Mouse (Mus musculus) spleen, postnatal 14 days (tissue): ENCODE results near the gene Proser3.

Source experiments
- DNase-seq, 2 experiments: peaks; one replicate each; pipeline ENCODE4 v3.0.0; 2021 to 2022; ENCODE audit warnings: low spot score in 2 of 2

Proser3 gene

DNA sequence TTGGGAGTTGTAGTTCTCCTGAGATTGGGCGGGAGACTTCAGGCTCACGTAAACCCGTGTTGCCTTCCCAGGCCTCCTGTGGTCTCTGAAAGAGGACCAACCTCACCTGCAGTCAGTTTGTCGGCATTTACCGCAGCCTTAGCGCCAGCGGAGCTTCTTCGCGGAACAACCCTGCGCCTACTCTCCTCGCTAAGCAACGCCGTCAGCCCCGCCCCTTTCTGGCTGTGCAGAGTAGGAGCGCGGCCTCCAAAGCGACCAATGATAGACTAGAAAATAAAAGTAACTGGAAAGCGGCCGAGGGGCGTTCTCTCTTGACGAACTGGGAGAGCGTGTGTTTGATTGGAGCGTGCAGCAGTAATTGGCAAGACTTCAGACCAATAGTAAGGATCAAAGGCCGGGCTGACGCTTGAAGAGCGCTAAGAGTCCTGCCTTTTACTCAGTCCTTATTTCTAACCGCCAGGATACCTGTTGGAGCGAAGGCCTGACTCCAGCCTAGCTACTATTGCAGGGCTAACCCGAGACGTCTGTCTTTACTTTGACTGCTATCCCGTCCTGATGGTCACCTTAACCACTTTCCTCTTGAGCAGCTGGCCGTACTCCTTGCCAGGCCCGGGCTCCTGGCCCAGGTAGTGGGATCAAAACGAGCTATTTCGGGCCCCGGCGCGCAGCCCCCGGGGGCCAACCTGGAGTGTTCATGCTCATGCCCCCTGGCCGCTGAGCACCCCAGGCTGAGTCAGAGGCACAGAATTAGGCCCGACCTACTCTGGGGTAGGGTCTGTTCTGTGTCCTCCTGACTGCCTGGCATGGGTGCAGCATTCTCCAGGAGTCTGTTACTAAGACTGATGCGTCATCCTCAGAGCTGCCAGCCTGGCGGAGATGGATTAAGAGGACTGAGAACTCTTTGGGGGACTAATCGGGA, at the start of gene Proser3, which contains the start of gene Hspb6:
Gene Proser3, minus strand, starts transcription at position 198 of the 919 bp plus-strand sequence.
Gene Hspb6, plus strand, starts transcription at position 77 of the 919 bp plus-strand sequence.
- peak; percentile 90 to 93 for DNase-seq

DNA sequence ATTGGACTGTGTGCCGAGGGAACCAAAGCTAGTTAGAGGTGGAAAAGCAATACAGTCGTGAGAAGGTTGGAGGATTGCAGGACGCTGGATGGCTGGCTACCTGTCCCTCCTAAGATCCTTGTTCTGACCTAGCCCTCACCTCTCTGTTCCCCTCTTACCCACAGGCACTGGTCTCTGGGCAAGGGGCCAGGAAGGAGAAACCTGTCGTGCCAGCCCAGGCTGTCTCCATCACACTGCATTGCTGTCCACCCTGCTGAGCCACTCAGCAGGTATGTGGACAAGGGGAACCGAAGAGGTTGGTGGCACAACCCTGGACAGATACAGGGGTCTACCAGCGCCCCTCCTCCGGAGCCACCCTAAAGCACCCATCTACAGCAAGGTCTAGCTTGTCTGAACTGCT, 48.6 kb upstream of the Proser3 start:
- no peak for DNase-seq

DNA sequence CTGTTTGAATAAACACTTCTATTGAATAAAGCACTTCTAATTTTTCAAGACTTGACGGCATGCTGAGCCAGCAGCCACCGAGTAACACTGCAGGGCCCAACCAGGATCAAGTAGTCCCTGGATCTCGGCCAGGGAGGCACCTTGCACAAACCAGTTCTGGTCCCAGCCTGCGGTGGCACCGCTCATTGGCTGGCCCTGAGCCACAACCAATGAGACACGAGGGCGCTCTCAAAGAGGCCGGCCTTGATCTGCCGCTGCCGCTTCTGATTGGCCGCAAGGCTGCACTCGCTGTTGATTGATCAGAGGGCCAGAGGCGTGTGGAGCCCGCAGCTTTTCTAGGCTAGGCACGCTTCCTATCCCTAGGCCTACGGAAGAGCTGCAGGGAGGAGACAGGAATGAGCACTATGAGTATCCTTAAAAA, 47.8 kb upstream of the Proser3 start:
- DNase-seq = peak; percentile 61 to 67

DNA sequence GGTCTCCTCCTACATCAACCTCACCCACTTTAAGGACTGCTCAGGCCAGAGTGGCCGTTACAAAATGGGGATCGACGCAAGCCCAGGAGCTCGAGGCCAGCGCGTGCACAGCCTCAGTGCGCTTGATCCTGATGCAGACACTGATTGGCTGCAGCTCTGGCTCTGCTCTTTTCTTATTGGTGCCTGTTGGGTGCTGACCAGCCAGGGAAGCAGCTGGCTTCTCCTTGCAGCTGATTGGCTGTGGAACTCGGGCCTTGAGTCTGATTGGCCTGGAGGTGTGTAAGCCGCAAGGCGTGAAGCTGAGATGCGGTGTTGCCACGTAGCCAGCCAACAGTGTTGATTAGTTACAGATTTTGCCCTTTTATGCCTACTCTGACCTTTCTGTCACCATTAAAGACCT, 46.7 kb upstream of the Proser3 start, which contains the start of gene Zbtb32:
Gene Zbtb32, minus strand, starts transcription at position 124 of the 400 bp plus-strand sequence.
- no peak for DNase-seq

DNA sequence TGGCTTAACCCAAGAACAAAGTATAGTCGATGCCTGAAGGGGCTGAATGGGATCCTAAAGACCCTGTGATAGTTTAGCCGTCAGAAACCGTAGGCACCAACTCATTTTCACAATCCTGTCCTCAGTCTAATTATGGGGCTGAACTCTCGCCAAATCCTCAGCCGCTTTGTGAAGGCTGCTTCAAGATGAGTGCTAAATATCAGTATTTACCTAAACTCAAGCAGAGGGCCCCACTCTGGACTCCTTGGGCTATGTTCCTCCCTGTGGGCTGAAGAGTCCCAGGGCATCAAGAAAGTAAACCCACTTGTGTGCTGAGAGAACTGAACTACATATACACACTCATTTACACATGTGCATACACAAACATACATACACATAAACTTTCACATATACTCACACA, 44.7 kb upstream of the Proser3 start:
- DNase-seq = no peak

DNA sequence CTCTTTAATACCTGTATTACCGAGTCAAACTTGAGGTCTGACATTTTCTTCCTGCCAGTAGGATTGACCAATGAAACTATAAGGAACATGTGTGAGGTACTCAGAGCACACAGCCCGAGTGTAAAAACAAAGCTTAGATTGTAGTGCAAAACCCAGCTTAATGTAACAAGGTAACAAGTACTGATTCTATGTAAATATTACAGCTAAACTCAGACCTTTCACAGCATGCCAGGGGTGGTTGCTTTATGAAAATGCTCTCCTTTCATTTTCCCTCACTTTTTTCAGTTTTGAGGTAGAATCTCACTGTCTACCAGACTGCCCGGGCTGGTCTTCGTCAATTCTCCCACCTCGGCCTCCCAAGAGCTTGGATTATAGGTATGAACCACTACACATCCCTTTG, 44.0 kb upstream of the Proser3 start:
- DNase-seq = no peak

DNA sequence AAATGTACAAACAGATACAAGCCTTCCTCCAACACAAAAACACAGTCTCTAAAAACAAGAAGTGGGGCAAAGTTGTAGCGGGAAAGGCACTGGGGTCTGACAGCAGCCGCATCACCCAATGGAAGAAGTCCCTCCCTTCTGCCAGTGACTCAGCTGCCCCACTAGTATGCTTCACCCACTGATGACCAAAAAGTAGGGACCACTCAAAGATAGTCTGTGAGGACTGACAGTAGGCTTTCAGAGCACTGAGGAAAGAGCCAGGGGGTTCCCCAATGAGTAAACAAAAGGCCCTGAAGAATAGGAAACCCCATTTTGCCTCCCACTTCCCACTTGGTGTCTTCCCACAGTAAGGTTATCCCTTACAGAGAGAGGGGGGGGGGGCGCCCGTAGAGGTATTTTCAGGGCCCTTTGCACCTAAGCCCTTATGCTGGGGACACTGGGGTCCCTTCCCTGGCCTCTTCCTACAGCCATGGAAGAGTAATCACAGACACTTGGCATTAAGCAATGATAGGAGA, 42.5 kb upstream of the Proser3 start:
- no peak for DNase-seq

DNA sequence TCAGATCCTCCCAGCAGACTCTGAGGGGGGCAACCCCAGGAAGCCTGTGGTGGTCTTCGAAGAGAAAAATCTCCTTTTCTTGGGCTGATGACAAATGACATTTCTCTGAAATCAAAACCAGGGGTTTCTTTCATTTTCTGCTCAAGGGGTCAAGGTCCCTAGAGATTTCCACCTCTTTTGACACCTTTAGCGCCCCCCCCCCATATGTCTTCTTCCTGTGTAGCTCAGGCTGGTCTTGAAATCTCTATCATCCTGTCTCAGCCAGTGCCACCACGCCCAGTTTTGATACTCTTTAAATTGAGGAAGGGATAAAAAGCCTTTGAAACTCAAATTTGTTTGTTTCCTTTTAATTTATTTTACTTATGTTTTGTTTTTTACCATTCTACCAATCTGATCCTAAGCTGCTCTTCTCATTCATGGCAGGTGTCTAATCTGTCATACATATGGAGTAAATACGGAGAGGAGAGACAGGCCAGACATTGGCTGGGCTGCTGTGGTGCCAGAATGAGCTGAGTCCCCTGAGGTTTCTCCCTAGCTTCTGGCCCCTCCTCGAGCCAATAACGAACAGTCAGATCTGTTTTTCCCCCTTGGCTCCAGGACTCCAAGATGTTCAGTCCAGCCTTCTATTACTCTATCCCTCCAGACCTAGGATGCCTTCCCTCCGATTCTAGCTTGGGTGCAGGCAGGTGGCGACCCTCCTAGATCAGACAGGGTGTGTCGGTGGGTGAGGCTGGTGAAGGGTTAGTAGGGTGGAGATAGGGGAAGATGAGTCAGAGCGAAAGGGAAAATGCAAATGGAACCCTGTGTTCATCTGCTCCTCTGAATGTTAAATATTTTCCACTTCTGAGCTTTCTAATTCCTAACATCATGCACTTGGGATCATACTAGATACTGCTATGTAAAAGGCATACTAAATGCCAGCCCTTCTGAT, 41.7 kb upstream of the Proser3 start:
- no peak for DNase-seq

DNA sequence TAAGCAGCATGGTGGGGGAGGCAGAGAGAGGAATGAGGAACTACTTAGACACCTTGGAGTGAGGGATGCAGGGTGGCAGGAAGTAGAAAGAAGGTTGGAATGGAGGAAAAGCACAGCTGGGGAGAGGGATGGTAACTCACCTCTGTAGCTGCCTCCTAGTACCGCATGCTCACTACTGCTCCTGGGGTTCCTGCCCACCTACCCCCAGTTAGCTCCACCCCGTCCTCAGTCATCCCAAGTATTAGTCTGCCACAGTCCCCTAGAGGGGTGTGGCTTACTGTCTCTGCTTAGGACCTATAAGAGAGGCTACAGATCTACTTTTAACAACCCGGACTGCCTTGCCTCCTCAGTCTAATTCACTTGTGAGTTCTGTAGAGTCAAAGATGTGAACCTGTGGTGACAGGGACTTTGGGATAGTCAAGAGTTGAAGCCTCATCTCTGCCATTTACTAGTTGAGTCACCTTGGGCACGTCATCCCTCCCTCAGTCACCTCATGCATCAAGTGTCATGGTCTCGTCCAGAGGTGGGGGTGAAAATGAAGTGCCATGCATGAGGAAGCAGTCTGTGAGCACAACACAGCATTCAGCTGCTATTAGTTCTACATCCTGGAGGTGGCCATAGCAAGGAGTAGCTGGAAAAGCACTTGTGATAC, 40.8 kb upstream of the Proser3 start:
- no peak for DNase-seq

DNA sequence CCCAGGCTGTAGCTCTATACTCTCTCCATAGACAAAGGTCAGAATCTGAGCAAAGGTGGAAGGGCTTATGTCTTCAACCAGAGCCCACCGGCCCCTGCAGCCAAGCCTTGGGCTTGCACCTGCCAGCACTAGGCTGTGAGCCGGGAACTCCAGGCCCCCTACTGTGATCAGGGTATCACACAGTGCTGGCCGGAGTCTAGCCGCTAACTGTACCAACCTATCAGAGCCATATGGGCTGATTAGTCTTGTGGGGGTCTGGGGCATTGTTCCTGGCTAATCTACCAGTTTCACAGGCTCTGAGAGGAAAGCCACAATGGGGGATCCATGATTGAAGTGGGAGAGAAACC, 39.5 kb upstream of the Proser3 start:
- no peak for DNase-seq

DNA sequence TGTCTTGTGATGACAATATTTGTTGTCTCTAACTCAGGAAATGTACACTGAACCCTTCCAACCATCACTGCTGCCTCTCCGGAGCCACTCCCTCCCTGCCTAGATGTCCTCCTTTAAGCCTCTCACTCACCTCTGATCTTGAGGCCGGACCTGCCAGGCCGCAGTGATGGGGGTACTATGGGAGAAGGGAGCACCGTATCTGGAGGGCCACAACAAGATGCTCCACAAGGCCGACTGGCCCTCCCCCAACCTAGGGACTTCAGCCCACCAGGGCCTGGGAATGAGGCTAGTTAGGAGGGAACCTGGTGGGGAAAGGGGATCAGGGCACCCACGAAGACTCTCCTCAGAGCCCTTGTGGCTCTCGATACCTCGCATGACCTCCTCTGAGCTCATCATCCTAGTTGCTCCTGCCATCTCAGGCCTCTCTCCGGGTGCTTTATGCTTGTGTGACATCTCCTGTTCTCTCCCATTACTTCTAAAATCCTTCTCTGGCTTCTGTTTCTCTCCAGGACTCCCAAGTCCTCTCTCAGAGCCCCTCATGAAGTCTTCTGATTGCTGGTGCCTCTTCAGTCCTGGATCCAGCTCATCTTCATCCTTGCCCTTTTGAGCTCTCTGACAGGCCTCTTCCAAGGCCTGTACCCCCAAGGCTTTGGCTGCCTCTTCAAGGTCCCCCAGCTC, 39.0 kb upstream of the Proser3 start:
- DNase-seq = no peak

DNA sequence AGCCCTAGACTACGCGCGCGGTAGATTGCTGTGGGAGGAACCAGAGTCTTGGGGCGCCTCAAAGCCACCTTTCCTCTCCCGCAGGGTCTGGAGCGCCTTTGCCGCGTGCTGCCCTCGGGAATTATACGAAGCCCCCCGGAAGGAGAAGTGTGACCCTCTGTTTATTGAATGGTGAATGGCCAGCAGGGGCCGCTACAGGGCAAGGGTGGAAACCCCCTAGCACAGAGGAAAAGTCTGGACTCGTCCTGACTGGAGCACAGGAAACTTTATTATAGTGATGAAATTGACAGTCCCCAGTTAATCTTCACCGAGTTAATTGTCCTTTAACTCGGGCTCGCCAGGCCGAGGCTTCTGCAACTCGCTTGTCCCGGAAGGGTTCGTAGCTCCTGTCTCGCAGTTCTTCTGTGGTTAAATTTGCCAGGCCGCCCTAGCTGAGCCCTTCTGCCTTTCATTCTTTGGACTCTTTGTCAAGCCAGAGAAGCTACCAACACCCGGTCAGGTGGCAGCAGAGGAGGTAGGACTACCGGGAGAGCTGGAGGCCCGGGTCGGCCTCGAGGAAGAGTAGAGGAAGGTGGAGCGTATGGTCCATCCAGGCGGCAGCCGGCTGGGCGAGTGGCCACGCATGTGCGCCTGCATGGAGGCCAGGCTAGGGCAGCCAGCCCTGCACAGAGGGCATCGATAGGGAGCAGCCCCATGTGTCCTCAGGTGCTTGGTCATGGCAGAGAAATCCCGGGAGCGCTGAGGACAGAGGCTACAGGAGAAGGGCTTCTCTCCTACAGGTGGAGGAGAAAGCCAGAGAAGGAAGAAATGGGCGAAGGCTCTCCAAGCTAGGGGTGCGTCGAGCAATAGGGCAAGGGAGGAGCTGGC, 37.6 kb upstream of the Proser3 start:
- peak; percentile 69 to 79 for DNase-seq

DNA sequence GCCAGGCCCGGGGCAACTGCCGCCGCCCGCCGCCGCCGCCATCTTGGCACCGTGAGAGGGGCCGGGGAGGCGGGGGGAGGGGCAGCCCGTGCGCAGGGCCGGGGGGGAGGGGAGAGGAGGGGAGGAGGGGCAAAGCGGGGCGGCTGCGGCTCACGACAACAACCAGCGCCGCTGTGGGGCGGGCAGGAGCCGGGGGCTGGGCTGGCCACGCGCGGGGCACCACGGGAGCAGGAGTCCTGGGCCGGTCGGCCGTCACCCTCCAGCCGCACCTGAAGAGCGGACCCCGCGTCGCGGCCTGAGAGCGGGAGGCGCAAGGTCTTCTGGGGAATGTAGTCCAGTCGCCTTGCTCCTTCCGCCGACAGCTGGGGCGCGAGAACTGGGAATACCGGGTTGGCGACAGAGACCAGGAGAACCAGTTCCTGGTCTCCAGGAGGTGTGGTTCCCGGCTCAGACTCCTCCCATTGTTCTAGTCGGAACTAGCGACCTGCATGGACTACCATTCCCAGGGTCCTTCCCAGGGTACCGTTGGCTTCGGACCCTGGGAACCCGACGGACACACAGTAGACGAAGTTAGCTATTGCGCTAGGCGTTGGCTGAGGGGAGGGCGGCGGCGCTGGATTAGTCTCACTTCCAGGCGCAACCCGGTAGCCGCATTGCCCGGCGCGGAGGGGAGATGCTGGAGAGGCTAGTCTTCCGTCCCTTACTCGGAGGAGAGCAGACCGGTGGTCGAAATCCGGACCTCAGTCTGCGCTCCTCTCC, 36.8 kb upstream of the Proser3 start, which contains the start of gene Kmt2b:
Gene Kmt2b, minus strand, starts transcription at position 51 of the 759 bp plus-strand sequence.
- peak; percentile 90 to 92 for DNase-seq

DNA sequence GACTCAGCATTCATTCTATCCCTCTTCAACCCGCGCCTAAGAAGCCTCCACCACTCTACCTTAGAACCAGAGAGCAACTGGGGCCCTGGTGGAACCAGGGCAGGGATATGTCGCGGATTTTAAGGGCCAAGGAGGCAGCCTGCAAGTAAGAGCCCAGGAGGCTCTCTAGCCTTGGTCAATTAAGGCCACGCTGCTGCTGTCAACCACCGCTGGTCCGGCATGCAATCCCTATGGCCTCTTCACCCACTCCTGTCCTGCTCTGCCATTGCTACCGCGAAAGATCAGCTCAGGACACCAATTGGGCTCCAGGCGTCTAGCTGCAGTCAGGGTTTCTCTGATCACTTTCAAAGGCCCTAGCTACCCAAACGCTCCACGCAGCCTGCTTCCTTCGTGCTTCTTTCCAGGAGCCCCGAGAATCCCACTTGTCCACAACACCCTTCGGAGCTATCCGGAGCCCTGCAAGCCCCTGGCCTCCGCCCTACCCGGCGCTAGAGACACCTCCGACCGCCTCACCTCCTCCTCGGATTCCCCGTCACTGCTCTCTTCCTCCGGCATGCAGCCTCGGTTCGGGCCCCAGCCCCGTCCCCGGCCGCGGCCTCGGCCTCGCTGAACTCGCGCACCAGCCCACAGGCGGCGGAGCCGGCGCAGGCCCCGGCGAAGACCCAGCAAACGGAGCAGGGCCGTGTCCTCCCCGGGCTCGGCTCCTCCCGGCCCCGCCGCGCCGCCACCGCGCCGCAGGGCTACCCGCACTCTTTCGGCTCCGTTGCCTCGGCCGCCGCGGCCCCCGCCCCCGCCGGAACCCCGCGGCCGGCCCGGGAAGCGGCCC, 36.0 kb upstream of the Proser3 start:
- DNase-seq = peak; percentile 29 to 47

DNA sequence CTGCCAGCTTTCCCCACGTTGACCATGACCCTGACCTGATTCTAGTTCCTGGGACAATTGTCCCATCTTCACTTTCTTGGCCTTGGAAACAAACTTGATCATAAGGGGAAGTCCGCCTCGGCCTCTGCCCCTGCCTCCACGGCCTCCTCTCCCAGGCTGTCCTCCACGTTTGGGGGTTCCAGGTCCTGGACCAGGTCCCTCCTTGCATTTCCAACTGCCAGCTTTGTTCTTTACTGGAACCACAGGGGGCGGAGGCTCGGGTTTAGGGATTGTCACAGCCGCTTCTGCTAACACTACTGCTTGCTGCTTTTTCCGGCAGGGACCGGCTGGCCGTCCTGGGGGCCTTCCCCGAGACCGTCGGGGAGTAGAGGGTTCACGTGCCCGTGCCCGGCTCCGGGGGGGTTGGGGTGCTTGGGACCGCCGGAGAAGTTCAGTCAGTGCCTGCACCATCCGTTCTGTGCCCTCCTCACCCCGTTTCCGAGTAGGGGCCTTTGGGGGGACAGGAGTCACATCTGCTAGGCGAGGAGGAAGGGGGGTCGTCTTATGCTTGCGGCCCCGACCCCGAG, 34.4 kb upstream of the Proser3 start:
- DNase-seq = no peak

DNA sequence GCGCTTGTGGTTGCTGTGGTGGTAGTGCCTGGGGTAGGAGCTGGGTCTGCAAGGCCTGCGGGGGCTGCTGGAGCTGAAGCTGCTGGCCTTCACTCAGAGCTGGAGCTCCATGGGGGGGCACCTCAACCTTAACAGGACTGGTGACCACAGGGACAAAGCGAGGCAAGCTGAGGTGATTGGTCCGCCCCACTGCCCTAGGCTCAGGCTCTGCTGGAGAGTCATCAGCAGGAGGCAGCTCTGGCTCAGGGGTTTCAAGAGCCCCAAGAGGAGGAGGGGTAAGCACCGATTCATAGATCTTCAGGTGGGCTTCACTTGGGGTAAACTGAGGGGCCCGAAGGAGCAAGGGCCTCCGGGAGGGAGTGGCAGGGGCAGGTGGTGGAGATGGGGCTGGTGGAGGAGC, 33.1 kb upstream of the Proser3 start:
- DNase-seq = no peak

DNA sequence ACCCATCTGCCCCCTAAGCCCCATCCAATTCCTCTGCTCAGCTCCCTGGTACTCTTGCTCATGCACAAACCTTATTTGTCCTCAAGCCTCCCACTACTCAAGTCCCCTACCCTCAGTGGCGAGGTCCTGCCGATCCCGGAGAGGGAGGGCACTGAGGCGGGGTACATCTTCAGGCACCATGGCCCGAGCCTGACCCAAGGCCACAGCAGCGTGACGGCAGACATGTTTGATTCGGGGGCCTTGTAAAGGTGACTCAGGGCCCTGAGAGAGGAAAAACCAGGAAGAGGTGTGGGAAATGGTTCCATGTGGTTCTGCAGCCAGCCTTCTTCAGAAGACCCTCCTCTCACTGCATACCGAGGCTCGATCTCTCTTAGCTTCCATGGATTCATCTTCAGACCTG, 32.2 kb upstream of the Proser3 start:
- no peak for DNase-seq

DNA sequence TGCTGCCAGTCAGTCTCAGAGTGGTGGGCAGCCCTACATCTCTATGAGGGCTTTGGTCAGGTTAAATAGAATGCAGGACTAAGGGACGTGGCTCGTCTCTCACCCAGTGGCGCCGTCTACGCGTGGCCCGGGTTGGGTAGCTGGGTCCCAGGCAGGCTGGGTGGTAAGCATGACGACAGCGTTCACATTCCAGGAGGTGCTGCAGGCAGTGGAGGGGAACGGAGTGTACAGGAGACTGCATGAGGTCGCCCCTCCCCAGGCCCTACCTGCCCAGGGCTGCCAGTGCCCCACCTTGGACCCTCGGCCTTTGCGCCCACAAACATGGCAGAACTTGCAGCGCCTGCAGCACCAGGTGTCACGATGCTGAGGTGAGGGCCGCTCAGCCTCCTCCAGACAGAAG, 29.4 kb upstream of the Proser3 start:
- no peak for DNase-seq
